Mouse (Mus musculus) yolk sac, embryonic 10.5 days (tissue): ENCODE measurements at regions not wholly inside any gene's neighbourhood (a gene's known extent, or its start where the extent isn't known, plus 50 kb on each side); places are given as distances from the start of the nearest gene placed in this dataset.

Experiments used
- DNase-seq: peaks from one replicate; pipeline ENCODE4 v3.0.0-alpha.2; 2017; ENCODE audit warnings: low spot score

DNA sequence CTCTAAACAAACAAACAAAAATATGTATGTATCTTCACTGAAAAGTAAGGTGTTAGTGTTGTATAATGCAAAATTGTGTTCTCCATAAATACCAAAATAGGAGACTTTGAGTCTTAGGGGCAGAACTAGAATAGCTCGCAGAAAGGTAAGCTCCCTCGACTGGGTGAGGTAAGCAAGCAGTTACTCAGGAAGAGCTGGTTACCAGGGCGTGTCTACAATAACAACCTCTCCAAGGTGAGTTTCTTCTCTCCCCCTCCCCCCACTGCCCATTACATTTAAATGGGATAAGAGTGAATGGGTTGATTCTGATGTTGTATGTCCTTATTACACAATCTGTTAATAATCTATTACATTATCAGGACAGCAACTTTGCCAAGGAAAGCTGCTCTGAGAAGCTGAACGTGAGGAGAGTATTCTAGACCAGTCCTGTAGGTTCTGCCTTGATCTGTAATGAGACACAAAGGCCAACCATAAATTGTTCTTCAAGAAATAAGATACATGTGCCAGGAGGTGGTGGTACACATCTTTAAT lies 125.2 kb upstream of the Zfand5 start:
- DNase-seq: no peak

DNA sequence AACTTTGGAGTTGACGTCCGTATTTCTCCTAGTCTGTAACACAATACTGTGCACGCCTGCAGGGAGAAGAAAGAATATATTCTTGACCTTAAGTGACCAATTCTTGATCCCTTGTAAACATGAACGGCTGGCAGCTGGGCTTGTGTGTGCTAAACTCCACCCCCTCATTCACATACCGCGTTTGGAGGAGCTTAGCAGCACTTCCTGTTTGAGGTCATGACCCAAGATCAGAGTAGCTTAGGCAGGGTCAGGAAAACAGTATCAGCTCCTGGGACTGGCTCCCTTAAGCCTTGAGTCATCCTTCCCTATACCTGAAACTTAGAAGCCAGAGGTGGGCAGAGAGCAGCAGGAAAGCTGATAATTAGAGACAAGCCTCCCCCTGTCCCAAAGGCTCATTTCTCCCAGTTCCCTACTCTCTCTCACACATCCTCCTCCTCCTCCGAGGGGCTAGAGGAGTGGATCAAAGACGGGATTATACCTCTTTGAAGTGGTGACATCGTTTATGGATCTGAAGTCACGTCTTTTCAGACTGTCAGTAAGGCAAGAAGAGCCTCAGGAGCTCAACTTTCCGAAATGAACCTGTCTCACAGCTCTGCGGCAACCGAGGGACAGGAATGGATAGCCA lies 127.3 kb upstream of the Zfand5 start:
- DNase-seq: peak; percentile 82

DNA sequence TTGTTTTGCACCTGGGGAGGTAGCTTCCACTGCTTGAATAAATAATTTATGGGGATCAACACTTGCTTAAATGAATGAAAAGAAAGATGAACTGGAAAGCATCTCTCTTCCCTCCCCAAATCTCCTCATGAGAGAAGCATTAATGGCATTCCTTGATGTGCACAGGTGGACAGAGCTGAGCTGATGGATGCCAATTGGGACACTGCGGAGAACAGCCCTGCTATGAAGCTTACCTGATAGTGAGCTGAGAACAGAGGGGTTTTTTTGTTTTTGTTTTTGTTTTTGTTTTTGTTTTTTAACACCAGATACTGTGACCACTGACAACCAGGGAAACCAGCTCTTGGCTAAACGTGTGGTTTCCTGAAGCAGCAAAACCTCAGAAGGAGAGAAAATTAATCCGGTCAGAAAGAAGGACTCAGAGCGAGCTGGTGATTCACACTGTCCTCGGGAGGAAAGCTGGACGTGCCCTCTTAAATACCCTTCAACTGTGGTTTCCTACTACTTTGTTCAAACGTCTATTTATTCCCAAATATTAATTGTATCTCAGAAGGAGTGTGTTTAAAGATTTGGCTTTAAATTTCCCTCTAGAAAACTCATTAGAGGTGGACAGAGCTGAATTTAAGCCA lies 128.0 kb upstream of the Zfand5 start:
- no peak for DNase-seq

DNA sequence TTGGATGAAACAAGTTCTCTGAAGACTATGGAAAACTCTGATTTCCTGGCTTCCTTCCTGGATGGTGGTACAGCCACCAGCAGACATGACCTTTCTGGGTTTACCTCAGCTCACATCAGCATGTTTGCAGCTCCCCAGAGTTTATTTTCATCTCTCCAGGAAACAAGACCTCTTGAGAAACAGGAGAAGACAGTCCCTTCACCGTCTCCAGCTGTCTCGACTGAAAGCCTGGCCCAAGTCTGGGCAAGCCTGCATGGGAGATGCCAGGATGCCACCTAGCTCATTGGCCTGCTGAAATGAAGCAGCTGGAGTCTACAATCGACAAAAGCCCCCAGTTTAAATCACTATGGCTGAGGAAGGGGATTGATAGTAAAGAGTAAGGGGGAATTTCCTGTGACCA lies 131.6 kb upstream of the Zfand5 start:
- DNase-seq: no peak

DNA sequence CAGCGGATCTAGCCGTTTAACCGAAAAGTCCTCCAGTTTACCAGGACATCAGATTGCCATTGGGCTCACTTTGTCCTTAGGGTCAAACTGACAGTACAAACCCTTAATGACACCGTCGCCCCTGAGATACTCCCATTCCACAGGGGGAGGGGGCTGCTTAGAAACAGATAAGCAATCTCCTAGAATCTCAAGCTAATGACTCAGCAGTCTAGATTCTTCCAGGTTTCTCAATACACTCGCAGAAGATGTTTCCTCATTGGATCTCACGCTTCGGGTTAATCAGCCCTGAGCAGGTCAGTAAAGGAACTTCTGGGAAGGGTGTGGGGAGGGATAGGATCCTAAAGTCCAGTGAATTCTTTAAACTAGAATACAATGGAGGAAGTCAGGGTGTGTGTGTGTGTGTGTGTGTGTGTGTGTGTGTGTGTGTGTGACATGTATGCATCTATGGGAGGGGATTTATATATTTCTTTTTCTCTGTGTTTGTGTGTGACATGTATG lies 133.0 kb upstream of the Zfand5 start:
- DNase-seq: peak; percentile 48

DNA sequence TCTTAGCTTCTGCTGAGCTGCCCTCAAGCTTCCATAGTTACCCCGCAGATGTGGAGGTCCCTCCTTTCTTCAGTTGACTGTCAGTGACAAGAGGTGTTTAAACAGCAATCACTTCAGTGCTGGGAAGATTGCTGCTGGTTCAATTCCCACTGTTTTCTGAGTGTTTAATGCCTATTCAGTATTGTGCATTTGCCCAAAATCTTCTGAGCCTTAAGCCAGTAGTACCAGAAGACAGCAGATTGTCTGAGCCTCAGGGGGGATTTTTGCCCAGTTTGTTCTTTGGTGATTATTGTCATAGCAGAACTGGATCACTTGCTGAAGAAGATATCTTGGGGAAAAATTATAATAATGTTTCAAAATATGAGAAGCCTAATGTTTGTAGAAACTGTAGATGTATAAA lies 135.3 kb upstream of the Zfand5 start:
- no peak for DNase-seq

DNA sequence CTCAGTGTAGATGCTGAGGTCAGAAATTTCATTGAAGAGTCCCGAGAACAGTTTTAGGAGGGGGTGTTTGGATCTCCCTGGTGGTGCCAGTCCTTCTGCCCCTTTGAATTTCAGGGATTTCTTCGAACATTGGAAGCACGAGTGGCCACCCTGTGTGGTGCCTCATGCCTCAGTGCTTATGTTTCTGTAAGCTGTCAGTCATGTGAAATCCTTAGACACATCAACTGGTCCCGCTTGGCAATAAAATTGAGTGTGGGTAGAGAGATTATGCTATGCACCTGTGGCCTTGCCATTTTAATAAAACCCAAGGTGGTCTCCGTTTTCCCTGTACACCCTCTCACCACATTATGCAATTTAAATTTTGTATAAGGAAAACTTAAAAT lies 136.1 kb upstream of the Zfand5 start:
- DNase-seq: no peak

DNA sequence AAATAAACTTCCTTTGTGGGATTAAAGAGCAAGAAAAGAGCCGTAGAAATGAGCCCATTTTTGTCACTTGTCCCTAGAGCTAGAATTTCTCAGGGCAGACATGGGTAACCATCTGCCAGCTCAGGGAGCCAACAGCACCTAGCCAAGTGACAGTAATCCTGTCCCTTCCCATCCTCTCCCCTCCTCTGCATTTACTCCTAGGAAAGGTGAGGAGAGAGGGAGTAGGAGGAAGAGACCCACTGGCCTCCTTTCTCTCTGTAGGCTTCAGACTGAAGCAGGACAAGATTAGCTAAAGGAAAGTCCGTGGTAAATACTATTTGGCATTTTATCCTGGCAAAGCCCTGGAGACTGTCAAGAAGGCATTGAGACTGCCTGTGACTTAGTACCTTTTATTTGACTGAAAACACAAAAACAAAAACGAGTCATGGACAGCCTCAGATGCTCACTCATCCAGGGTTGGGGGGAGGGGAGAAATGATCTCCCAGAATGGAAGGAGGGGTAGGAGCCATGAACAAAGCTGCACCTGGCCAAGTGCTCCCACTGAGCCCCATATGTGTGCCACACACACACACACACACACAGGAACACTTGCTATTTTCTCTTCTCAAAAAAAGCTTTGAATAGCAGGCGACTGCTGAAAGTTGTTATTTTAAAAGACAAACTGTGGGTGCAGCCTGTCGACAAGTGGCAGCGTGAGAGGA lies 136.6 kb upstream of the Zfand5 start:
- DNase-seq: no peak

DNA sequence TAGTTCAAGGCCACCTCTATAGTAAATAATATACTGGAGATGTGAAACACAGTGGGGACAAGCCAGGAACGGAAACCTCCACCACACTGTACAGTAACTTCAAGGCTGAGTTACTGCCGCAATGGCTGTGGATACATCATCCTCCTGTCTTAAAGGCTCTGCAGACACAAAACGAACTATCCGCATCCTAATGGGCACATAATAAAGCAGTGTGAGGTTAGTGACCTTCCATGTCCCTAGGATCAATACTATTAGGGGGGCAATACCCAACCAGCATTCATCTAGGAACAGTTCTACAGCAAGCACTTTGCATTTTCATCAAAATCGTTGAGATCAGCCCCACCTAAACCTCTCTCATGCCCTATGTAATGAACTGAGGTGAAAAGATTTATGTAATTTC lies 142.4 kb upstream of the Zfand5 start:
- DNase-seq: no peak

DNA sequence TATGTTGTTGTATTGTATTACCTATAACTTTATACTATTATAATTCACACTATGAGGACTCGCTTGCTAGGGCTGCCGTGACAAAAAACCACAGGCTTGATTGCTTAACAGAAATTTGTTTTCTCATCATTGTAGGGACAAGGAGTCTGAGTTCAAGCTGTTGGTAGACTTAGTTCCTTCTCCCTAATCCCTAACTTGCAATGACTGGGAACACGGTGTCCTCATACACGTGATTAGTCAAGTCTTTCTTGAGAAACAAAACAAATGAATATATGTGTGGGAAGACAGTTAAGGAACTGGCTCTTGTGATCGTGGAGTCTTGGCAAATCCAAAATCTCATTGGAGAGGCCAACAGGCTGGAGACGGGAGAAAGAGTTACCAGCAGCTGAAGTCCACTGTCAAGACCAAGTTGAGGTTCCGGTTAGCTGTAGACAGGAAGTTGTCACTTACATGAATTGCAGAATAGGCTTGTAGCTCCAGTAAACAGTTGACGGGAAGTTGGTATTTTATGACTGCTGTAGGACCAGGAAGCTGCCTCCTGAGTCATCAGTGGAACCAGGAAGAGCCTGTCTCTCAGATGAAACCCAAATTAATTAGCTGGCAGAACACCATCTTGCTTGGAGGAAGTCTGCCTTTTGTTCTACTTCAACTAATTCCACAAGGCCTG lies 144.9 kb upstream of the Zfand5 start:
- no peak for DNase-seq

DNA sequence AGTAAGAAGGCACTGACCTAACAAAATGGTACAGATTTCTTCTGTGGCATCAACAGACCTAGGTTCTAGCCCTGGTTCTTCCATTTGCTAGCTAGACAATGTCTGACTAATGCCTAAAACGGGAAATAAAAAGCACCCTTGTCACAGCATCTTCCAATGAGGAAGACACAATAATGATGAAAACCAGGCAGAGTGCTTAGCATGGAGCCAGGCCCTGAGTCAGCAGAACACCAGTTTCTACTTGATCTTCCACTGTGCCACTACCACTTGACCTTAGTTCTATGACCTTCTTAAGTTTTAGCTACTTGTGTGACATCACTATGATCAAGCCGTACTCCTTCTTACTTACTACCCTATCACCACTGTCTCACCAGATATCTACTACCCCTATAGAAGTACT lies 145.4 kb upstream of the Zfand5 start:
- no peak for DNase-seq

DNA sequence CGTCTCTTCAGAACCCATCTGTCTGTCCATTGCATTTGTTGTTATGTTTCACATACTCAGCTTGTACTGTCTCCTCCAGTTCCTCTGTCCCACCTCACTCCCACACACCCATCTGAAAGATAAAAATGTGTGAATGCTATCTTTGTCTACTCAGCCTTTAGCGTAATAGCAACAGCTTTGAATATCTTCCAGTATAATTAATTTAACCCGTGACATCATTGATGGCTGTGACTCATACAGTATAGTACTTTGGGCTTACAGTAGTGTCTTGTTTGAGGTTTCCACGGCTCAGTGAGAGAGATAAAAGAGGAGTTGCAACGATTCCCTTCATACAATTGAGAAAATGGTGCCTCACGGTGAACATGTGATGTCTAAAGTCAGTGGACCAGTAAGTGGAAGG lies 152.6 kb upstream of the Zfand5 start:
- no peak for DNase-seq

DNA sequence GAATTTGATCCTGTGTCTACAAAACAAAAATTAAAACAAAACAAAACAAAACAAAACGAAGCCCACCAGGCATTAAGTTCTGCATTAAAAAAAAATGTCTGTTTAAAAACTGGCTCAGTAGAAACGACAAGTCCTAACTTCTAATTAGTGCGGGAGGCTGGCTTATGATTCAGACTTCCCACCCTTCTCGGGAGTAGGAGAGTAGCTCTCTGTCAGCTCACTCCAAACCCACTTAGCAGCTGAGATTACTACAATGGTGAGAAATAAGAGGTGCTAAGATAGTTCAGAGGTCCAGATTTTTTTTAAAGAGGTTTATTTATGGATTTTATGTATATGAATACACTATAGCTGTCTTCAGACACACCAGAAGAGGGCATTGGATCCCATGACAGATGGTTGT lies 153.3 kb upstream of the Zfand5 start:
- no peak for DNase-seq

DNA sequence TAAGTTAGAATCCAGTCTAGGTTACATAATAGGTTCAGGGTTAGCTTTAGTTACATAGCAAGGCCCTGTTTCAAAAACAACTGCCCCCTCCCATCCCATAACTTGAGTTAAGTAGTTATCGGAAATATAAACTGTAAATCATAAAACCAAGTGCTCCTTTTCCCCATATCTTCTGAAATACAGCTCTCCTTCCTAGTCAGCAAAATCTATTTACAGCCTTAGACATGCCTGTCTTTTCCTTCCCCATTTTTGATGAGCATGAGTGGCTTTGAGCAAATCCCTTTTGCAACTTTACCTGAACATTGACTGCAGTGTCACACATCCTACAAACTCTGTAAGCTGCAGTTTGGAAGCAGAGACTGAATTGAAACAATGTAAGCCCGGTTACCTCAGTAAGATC lies 156.4 kb upstream of the Zfand5 start:
- no peak for DNase-seq

DNA sequence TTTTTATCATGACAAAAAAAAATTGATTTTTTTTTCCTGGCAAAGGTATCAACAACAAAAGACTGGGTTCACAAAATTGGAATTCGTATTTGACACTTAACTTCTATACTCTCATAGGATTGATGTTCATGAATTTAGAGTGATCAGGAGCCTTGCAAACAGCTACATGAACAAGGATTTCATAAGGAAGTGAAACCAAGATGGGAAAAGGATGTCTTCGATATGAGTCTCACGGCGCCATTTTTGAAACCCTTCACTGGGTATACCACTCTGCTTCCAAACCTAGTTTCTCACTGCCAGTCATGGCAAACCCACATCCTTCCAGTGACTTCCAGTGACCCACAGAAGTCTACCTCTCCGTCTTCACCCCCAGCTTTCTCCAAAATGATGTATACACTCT lies 157.8 kb upstream of the Tmc1 start:
- DNase-seq: no peak

DNA sequence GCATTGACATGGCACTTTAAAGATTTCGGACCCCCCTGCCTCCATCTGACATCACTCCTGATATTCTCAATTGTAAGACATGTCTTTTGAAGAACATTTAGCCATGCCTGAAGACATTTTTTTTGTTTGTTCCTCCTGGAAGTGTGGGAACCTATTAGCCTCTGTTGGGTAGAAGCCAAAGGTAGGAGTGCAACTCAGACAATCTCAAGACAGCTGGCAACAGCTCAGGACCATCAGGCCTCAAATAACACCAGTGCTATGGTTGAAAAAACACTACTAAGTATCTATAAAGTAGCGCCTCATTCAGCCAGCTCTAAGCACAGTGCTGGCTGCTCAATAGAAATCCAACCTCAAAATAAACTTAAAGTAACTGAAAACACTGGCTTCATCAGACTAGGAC lies 154.3 kb upstream of the Tmc1 start:
- DNase-seq: no peak

DNA sequence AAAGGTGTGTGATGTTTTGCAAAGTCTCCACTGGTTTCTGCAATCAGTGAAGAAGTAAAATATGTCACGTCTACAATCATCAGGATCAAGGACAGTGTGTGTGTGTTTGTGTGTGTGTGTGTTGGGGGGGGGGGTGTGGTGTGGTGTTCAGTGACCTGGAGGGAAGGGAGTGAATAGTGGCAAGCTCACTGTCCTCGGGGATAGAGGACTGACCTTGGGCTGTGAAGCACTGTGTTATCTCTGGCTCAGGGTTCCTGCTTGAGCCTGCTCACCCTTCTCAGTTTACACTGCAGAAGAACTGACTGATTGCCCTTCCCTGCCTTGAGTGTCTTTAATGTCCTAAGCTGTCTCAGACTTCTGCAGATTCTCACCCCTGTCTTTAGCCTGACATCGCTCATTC lies 153.7 kb upstream of the Tmc1 start:
- peak; percentile 52 for DNase-seq

DNA sequence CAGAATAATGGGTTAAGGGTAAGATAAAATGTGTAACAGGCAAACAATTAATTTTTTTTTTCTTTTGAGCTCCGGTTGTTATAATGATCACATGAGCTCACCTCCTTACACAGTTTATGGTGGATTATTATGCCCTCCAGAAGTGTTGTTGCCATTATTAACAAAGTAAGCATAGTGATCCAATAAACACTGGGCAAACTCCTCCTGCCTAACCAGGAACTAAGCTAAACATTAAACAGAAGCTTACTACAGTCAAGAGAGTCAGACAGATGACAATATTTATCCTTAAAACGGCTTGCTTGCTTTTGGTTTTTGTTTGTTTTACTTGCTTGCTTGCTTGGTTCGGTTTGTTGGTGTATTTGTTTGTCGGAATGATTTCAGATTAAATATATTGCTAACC lies 153.3 kb upstream of the Tmc1 start:
- peak; percentile 6 for DNase-seq

DNA sequence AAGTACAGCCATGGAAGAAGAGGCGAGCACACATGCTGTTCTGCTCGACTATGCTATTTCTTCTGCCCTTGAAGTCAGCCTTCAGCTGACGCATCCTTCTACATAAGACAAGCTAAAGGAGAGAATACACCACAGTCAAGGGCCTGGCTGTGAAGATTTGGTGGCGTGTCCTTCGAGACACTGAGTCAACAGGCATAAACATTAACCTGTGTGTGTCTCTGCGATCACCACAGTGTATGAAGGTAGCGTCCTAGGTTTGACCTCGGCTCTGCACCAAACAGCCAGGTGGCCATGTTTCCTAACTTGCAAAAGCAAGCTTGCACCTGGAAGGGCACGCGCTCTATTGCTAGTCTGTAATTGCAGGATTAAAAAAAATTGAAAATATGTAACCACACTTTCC lies 152.8 kb upstream of the Tmc1 start:
- peak; percentile 54 for DNase-seq

DNA sequence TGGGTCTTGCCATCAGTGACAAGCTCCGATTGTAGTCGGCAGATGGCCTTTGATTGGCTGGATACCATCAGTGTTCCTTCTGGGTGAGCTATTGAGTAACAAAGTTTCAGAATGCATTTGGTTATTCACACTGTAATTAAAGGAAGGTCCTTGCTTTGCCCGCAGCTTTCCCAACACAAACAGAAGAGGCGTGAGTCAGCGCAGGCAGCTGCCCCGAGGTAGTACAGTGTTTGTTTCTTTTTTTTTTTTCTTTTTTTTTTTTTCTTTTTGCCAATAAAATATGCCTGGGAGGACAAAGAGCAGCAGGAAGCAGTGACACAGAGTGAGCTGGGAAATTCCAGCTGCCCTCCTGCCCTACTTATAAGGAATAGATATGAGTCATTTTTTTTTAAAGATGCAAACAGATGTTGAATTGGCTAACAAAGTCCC lies 152.3 kb upstream of the Tmc1 start:
- DNase-seq: peak; percentile 13

DNA sequence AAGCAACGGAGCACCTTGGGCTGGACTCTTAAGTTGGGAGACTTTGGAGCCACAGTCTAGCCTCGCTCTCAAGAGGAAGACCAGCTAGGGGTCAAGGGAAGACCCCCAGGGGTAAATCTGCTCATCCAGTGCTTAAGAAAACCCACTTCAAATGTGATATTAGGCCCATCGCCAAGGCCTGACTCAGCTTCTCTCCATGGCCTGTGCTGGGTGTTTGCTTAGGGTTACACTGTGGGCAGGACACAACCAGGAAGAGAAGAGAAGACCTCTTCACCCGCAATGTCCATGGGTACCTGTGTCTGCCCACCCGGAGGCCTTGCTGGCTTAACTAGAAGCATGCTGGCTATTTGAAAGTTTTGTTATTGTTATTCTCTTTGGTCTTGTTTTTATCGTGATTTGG lies 151.0 kb upstream of the Tmc1 start:
- no peak for DNase-seq

DNA sequence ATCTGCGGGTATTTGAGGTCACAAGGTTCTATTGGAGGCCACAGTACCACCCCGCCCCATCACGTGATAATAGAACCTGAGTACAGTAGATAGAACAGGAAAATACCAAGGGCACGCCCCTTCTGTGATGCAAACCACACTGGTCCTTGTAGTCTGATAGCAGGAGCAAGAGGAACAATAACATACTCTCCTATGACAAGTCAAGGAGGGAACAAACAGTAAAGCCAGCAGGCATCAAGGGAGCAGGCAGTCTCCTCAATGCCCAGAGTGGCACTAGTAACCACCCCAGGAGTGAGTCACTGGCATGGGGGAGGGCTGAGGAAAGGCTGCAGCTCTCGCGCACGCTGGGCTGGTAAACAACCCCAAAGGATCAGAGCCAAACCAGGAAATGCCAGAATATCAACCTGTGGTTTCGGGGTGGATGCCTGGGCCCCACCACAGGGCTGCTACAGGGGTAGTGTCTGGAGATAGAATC lies 150.5 kb upstream of the Tmc1 start:
- no peak for DNase-seq
